Mouse (Mus musculus): Measurements from ENCODE around the gene Mapkap1.

DNA sequence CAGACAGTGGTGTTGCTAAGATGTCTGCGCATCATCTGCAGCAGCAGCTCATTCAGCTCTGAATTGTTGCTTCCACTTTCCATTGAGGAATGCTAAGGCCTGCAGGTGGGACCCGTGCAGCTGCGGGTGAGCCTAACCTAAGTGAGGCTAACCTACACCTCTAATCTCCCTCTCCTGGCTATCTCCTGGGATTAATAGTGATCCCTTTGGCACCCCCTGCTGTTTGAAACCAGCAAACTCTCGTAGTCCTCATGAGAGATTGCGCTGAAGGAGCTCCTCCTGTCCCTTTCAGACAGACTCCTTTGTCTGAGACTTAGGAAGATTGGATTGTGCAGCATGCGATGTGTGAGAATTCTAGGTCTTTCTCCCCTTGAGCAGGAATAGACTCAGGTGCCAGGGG lies 113.0 kb downstream of the Mapkap1 start:
- TF ChIP-seq GATA1 (IDR thresholded peaks at IDR 0.05; ENCODE audit: low read length) = no peak
- no peak for TF ChIP-seq TAL1 (IDR thresholded peaks at IDR 0.05; ENCODE audit: low read length)
